Mouse (Mus musculus): ENCODE results near the gene Mcm10. TPM values are rescaled to one million over a fixed set of nuclear protein-coding genes. Genes with fewer than 3 reads are reported as not detected.
"Not testable (repeated sequence)": the region's sequence is repeated elsewhere in the genome, so short reads cannot be mapped to it uniquely, and the experiment has no call there.

Mcm10 gene
- polyA plus RNA-seq, 1 experiment: 2.0 TPM

DNA sequence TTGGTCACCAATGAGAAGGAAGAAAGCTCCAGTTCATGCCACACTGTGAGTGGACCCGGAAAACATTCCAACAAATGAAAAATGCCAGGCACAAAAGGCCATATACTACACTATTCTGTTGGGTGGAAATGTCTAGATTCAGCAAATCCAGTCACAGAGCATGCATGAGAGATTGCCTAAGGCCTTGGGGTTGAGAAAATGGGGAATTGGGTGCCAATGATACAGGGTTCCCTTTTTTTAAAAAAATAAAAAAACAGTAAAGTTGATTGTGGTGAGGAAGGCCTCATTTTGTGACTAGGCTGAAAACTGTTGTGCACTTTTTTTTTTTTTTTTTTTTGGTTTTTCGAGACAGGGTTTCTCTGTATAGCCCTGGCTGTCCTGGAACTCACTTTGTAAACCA lies 43.5 kb downstream of the Mcm10 start:
- 58% methylated on average over 2 of the region's 2 CpGs for WGBS
- TF ChIP-seq POLR2A (IDR thresholded peaks at IDR 0.05; ENCODE audit: borderline replicate concordance, insufficient read depth, low read length) (no peak), CTCF (IDR thresholded peaks at IDR 0.05; ENCODE audit: borderline replicate concordance, insufficient read depth, low read depth, low read length) (no peak)
- no peaks in the 10 kb centered on the region for H3K27me3 ChIP-seq (ENCODE audit: control insufficient read depth, insufficient read depth, low read length)
- no peaks in the 10 kb centered on the region for H3K4me1 ChIP-seq (ENCODE audit: control insufficient read depth, insufficient read depth, low read length)
- no peak overlapping the region for H3K27ac ChIP-seq (ENCODE audit: insufficient read depth, low read length)
- H3K4me3 ChIP-seq (replicated peaks; ENCODE audit: insufficient read depth, low read depth, low read length): no peak overlapping the region
- DNase-seq: no peak

DNA sequence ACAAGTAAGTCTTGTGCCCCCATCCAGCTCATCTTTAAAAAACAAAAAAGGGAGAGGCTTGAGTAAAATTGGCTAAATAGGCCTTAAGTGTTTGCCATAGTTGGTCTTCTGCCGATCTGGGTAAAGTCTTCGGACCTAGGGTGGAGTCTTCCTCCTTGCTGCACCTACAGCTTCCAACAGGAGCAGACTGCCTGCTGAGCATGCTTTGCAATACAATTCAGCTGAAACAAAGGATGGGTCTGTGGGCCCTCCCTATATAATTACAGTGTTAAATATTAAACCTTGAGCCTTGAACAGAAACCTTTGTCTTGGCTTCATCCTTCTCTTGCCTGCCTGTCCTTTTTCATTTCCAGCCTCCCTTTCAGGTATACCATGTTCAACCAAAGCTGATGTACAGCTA lies 44.8 kb downstream of the Mcm10 start:
- TF ChIP-seq CTCF (IDR thresholded peaks at IDR 0.05; ENCODE audit: borderline replicate concordance, insufficient read depth, low read depth, low read length) (no peak), POLR2A (IDR thresholded peaks at IDR 0.05; ENCODE audit: borderline replicate concordance, insufficient read depth, low read length) (no peak)
- H3K27ac ChIP-seq (ENCODE audit: insufficient read depth, low read length): no peak overlapping the region
- H3K4me1 ChIP-seq (ENCODE audit: control insufficient read depth, insufficient read depth, low read length): no peaks in the 10 kb centered on the region
- H3K27me3 ChIP-seq (ENCODE audit: control insufficient read depth, insufficient read depth, low read length): no peaks in the 10 kb centered on the region
- no peak for DNase-seq
- 93% methylated on average over 2 of the region's 2 CpGs for WGBS
- H3K4me3 ChIP-seq (replicated peaks; ENCODE audit: insufficient read depth, low read depth, low read length): no peak overlapping the region

DNA sequence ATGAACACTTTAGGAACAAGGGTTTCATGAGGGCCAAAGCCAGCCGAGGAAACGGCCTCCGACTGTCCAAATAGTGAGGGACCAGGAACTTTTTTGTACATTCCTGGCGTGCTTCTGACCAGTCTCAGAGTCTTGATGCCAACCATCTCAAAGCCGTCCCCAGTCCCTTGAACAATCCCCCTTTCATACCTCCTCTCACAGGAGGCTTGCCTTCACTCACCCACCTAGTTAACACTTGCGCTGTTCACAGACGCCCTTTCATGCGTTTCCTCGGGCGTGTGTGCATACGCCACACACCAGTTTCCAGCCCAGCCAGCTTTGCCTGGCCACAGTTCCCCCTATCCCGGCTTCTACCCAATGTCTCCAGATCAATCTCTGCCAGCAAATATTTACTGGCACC lies 54.6 kb downstream of the Mcm10 start:
- H3K4me3 ChIP-seq (replicated peaks; ENCODE audit: insufficient read depth, low read depth, low read length): no peak overlapping the region
- no peaks in the 10 kb centered on the region for H3K27me3 ChIP-seq (ENCODE audit: control insufficient read depth, insufficient read depth, low read length)
- WGBS: 75% methylated on average over 12 of the region's 12 CpGs
- TF ChIP-seq CTCF (IDR thresholded peaks at IDR 0.05; ENCODE audit: borderline replicate concordance, insufficient read depth, low read depth, low read length): no peak
- no peak for TF ChIP-seq POLR2A (IDR thresholded peaks at IDR 0.05; ENCODE audit: borderline replicate concordance, insufficient read depth, low read length)
- H3K4me1 ChIP-seq (ENCODE audit: control insufficient read depth, insufficient read depth, low read length): no peaks in the 10 kb centered on the region
- H3K27ac ChIP-seq (ENCODE audit: insufficient read depth, low read length): no peak overlapping the region
- DNase-seq: no peak

DNA sequence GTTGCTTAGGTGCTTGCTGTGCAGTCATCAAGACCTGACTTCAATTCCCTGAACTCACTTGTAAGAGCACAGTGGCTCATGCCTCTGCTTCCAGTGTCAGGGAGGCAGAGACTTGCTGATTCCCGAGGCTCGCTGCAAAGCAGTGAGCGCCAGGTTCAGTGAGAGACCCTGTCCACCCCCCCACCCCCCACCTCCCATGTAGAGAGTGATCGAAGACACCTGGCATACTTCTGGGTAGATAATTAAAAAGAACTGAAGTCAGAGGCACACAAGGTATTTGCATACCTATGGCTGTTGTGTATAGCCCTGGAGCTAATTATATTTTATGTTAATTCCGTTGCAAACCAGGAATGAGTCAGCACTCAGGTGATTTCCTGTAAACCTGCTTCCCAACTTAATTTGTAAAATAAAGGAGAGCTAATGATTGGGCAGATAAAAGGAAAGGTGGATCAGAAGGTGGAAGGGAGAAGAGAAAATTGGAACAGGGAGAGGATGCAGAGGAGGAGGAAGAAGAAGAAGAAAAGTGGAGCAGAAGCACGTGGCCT lies 58.3 kb downstream of the Mcm10 start:
- Histone ChIP-seq H3K27ac (ENCODE audit: insufficient read depth, low read length) (no peak overlapping the region), H3K4me3 (replicated peaks; ENCODE audit: insufficient read depth, low read depth, low read length) (no peak overlapping the region), H3K27me3 (ENCODE audit: control insufficient read depth, insufficient read depth, low read length) (no peaks in the 10 kb centered on the region), H3K4me1 (ENCODE audit: control insufficient read depth, insufficient read depth, low read length) (no peaks in the 10 kb centered on the region)
- WGBS: 84% methylated on average over 6 of the region's 6 CpGs
- TF ChIP-seq POLR2A (IDR thresholded peaks at IDR 0.05; ENCODE audit: borderline replicate concordance, insufficient read depth, low read length): no peak
- TF ChIP-seq CTCF (IDR thresholded peaks at IDR 0.05; ENCODE audit: borderline replicate concordance, insufficient read depth, low read depth, low read length): no peak
- DNase-seq: no peak

DNA sequence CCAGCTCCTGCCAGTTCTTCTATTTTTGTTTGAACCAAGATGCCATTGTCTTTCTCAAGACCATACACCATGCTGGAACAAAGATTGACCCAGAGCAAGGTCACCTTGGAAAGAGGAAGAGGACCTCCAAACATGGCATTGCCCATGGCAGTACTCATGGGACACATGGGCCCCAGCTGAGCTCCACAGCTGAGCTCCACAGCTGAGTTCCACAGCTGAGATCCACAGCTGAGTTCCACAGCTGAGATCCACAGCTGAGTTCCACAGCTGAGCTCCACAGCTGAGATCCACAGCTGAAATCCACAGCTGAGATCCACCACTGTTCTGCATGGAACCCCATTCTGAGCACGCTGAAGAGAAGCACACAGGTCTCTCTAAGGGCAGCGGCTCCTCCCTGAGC lies 61.6 kb downstream of the Mcm10 start:
- TF ChIP-seq CTCF (IDR thresholded peaks at IDR 0.05; ENCODE audit: borderline replicate concordance, insufficient read depth, low read depth, low read length) (no peak), POLR2A (IDR thresholded peaks at IDR 0.05; ENCODE audit: borderline replicate concordance, insufficient read depth, low read length) (no peak)
- Histone ChIP-seq H3K27ac (ENCODE audit: insufficient read depth, low read length) (no peak overlapping the region), H3K27me3 (ENCODE audit: control insufficient read depth, insufficient read depth, low read length) (no peaks in the 10 kb centered on the region), H3K4me1 (ENCODE audit: control insufficient read depth, insufficient read depth, low read length) (no peaks in the 10 kb centered on the region), H3K4me3 (replicated peaks; ENCODE audit: insufficient read depth, low read depth, low read length) (no peak overlapping the region)
- no peak for DNase-seq
- 89% methylated on average over 2 of the region's 2 CpGs for WGBS

DNA sequence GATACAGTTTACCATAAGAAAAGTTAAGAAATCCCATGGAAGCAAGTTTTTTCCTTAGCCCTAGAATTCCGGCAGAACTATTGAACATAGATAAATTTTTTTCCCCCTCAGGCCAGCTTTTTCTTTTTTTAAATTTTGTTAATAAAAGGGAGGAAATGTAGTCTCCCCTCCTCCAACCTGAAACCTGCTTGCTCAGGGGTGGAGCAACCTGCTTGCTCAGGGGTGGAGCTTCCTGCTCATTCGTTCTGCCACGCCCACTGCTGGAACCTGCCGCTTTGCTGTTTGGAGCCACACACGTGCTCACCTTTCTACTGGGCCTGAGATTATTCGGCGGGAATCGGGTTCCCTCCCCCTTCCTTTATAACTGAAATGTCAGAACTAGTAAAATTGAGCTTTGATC lies 62.9 kb downstream of the Mcm10 start:
- not testable (repeated sequence) for DNase-seq; H3K27me3 ChIP-seq (ENCODE audit: control insufficient read depth, insufficient read depth, low read length); H3K4me3 ChIP-seq (replicated peaks; ENCODE audit: insufficient read depth, low read depth, low read length); H3K4me1 ChIP-seq (ENCODE audit: control insufficient read depth, insufficient read depth, low read length); H3K27ac ChIP-seq (ENCODE audit: insufficient read depth, low read length)
- WGBS: 93% methylated on average over 8 of the region's 8 CpGs

DNA sequence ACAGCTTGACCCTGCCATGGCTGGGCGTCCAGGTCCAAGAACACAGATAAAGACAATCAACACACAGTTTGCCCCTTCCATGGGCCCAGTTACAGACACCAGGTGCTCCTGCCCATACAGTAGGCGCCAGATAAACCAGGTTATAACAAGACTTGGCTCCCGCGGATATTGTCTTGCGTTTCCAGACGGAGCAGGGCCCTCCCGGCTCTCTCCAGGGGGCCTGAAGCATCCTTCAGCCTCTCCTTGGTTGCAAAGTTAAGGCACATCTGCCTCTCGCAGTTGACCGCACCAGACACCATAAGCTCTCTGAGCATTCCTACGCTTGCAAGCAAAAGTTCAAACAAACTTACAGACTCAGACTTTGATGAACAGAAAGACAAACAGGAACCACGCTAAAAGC lies 71.7 kb downstream of the Mcm10 start:
- Histone ChIP-seq H3K27me3 (ENCODE audit: control insufficient read depth, insufficient read depth, low read length) (no peaks in the 10 kb centered on the region), H3K4me1 (ENCODE audit: control insufficient read depth, insufficient read depth, low read length) (no peaks in the 10 kb centered on the region), H3K27ac (ENCODE audit: insufficient read depth, low read length) (no peak overlapping the region), H3K4me3 (replicated peaks; ENCODE audit: insufficient read depth, low read depth, low read length) (no peak overlapping the region)
- no peak for TF ChIP-seq POLR2A (IDR thresholded peaks at IDR 0.05; ENCODE audit: borderline replicate concordance, insufficient read depth, low read length)
- TF ChIP-seq CTCF (IDR thresholded peaks at IDR 0.05; ENCODE audit: borderline replicate concordance, insufficient read depth, low read depth, low read length): no peak
- no peak for DNase-seq
- 89% methylated on average over 11 of the region's 11 CpGs for WGBS

Other genes starting within 250 kb of the Mcm10 start
- 24.9 and 27.2 TPM in 2 replicates for gene Sephs1, start 131.2 kb downstream of the Mcm10 start, polyA plus RNA-seq (2012; rRNA removed)
- gene Phyh, start 93.8 kb downstream of the Mcm10 start, polyA plus RNA-seq (2012; rRNA removed): 139 and 153 TPM in 2 replicates
- gene Ucma, start 36.7 kb downstream of the Mcm10 start, polyA plus RNA-seq (2012; rRNA removed): 14.4 and 18.2 TPM in 2 replicates
- 14.6 and 16.3 TPM in 2 replicates for gene Optn, start 51.3 kb upstream of the Mcm10 start, polyA plus RNA-seq (2012; rRNA removed)
- gene Ccdc3, start 125.0 kb upstream of the Mcm10 start, polyA plus RNA-seq (2012; rRNA removed): 4.4 and 4.6 TPM in 2 replicates